Mouse (Mus musculus) NIH3T3 (cell line): ENCODE measurements around the gene Nr2f2.

Experiments used
- DNase-seq: peaks from one replicate; pipeline ENCODE4 v3.0.0-alpha.2; 2012; ENCODE audit warnings: low read depth

Gene Nr2f2

GRCm38 (mm10) chr7:70332064-70332850 lies 34.3 kb downstream of the Nr2f2 start:
- DNase-seq = no peak

DNA sequence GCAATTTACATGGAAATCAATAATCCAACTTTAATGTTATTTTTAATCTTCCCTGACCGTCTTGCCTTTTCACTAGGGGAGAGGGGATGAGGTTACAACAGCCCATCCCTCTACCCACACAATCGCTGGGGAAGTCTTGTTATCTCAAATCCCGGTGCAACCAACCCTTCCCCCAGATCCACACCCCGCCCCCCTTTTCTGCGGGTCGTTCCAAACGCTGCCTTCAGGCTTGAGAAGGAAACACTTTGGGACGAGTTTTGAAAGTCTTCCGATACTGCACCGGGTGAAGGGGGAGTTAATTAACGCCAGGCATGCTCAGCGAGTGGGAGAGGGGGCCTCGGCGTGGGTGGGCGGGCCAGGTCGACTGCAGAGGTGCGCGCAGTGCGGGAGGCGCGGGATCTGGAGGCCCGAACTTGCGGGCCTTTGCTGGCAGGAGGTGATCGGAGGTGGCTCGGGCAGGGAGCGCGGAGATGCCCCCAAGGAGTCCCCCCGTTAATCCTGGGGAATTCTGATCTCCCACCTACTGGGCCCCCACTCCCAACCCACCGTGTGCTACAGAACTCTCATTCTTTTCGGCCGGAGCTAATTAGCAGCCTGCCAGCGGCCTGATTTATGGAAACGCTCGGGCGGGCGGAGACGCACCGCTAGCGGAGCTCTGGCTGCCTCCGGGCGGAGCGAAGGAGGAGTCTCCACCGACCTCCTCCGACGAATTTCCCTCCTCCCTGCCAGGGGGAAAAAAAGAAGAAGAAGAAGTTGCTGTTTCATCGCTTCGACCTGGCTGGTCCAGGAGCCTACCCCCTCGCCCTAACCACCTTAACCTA lies 35.1 kb downstream of the Nr2f2 start:
- peak; percentile 94 for DNase-seq

DNA sequence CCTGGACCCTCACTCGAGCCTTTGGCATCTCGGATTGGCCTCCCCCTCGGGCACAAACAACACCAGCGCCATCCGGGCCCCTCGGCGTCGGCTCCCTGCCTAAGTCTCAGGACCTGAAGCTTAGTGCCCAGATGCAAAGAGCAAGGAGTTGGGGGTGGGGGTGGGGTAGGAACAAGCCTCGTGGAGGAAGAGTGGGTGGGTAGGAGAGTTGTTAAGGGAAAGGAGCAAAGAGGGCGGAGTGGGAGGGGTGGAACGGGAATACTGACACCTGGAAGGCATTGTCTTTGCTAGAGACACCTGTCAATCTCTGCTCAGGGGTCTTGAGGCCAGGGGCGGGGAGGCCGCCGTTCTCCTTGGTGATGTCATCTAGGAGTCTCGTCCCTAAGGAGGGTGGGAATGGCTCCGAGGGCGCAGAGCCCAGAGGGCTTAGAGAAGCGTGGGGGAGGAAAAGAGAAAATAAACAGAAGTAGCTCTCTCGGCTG lies 35.7 kb downstream of the Nr2f2 start:
- no peak for DNase-seq

GRCm38 (mm10) chr7:70330207-70330562 lies 36.4 kb downstream of the Nr2f2 start:
- no peak for DNase-seq

- no peak for DNase-seq
These were observed 36.9 kb downstream of the Nr2f2 start for GRCm38 (mm10) chr7:70329521-70330206.

GRCm38 (mm10) chr7:70329037-70329516 lies 37.5 kb downstream of the Nr2f2 start:
- no peak for DNase-seq

- no peak for DNase-seq
These were observed 38.1 kb downstream of the Nr2f2 start for GRCm38 (mm10) chr7:70328206-70329036.

DNA sequence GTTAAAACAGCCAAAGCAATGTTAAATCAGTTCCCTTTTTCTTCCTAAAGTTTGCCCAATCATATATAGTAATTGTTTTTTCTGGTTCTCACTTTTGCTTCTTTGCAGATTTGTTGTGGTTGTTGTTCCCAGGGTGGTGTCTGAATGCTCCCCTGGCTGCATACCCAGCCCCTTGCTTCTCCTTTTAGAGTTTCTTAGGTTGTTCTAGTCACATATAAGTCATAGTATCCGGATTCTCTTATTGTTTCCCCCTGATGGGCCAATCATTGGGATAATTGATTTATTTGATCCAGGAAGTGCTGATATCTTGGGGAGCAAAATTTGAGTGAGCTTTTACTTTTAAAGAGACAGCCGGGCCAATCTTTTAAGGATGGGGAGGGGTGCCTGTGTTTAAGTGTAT lies 39.3 kb downstream of the Nr2f2 start:
- DNase-seq = no peak

DNA sequence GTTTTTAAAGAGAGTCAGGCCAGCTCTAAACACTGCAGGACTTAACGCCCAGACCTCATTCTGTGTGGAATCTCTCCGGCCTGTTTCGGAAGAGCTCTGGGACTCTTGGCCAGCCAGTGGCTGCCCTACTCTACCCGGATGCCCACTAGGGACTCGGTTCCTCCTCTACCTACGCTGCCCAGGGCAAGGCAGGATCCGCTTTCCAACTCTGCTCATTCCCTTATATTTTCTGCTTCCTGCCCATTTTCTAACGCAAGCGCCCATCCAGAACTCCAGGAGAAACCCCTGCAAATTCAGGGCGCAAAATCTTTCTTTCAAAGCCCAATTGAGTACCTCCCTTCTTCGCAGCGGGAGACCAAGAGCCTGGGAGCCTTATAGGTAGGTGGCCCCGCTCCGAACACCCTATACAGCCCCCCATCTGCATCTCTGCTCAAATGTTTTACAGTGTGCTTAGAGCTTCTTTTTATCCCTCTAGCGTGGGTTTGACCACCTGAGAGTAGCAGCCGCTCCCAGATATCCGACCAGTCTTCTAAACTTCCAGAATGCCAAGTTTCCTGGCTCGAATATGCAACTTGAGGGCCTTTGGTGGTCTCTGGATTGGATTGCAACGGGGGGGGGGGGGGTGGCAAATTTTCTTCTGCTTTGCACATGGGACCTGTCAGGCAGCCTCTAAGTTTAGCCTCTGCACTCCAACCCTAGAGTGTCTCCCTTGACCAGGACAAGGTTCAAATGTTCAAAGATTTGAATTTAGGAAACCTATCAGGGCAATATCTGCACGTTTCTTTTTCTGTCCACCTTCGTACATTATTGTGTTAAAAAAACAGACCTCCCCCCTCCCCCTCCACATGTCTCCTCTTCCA lies 40.1 kb downstream of the Nr2f2 start:
- no peak for DNase-seq

DNA sequence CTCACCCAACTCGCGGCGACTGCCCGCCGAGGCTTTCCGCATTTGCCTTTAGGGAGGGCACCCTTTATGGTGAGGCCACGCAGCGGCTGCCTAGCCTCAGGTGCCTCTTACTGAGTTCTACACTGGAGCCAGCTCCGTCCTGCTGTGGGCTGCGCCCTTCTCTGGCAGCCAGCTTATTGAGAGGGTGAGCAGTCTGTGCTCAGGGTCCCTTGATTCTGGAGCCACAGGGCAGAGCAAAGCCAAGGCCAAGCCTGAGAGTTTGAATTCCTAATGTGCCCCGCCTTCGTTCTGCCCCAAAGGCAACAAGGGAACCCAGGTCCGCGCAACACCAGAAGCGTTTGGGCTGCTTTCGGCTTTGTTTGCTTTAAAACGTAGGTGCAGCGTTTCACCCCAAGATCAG lies 41.2 kb downstream of the Nr2f2 start:
- DNase-seq = no peak

DNA sequence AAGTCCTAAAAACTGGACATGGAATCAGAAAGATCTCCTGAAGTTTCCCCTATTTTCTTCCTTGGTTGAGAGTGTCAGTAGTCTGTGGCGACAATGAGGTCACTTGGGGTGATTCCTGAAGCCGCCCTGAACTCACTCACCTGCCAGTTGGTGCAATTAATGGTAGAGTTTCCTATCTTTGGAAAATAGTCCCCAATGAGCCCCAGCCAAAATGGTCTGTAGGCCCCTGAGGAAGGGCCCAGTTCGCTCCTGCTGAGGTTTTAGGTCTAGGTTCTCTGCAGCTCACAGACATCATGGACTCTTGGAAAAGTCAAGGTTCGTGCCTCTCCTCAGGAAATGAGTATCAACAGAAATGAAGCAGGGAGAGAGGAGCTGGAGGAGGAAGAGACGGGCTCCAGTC lies 42.0 kb downstream of the Nr2f2 start:
- no peak for DNase-seq

GRCm38 (mm10) chr7:70324041-70324440 lies 42.5 kb downstream of the Nr2f2 start:
- DNase-seq = peak; percentile 47

GRCm38 (mm10) chr7:70305716-70306115 lies 60.8 kb downstream of the Nr2f2 start:
- DNase-seq = no peak

DNA sequence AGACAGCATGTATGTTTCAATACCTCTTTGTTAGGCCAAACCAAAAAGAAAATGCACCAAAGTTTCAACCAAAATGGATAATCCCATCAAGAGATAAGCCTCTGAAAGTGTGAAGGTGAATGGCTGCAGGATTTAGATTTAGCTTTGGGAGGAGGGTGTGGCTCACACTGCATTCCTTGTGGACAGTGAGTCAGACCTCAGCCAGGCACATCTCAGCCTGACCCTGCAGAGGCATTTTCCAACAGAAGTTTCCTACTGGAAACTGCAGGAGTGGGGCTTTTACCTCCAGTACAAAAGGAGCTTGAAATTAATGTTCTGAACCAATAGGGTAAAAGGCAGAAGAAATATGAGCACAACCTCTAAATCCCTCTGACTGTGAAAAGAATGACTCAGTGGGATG lies 62.1 kb downstream of the Nr2f2 start:
- peak; percentile 83 for DNase-seq
